Comparison of ENCODE assay signal across 31 mouse cellular contexts in genomic region chr1:157957506-157957905, GRCm38 (mm10).
"Had no signal": no experiment of that assay in that cellular context is flagged by ENCODE, and none has a peak within 500 bp of the region (broad histone marks: within the 10 kb centered on the region; RNA-seq: fewer than 3 reads in every experiment).

No protein-coding gene starts in this region.

- DNase-seq: left cerebral cortex, postnatal 4 days; liver; liver, embryonic 13.5 days; liver, postnatal 0 days; lung, adult 18-20 months; lung, adult 2 months; lung, embryonic 14.5 days; lung, postnatal 10 days; lung, postnatal 14 days; lung, postnatal 36 days; lung, postnatal 4 days; midbrain, embryonic 14.5 days had no signal

- H3K9ac ChIP-seq: limb, embryonic 13.5 days; limb, embryonic 15.5 days; liver, embryonic 12.5 days; liver, embryonic 13.5 days; liver, embryonic 14.5 days; liver, embryonic 15.5 days; liver, postnatal 0 days; lung, embryonic 14.5 days; lung, embryonic 15.5 days; midbrain, embryonic 12.5 days; midbrain, embryonic 13.5 days; midbrain, embryonic 15.5 days; neural tube, embryonic 12.5 days had no signal

- H3K36me3 ChIP-seq: limb, embryonic 13.5 days; limb, embryonic 15.5 days; liver, embryonic 12.5 days; liver, embryonic 13.5 days; liver, embryonic 15.5 days; lung, embryonic 15.5 days; midbrain, embryonic 10.5 days; midbrain, embryonic 12.5 days; midbrain, embryonic 13.5 days; midbrain, embryonic 15.5 days; neural tube, embryonic 12.5 days had no signal

- H3K4me1 ChIP-seq: limb, embryonic 13.5 days; limb, embryonic 15.5 days; liver, embryonic 12.5 days; liver, embryonic 13.5 days; liver, embryonic 15.5 days; lung, embryonic 15.5 days; megakaryocyte, embryonic 14.5 days; midbrain, embryonic 10.5 days; midbrain, embryonic 12.5 days; midbrain, embryonic 13.5 days; midbrain, embryonic 15.5 days; neural tube, embryonic 12.5 days had no signal

- H3K9me3 ChIP-seq: limb, embryonic 13.5 days; limb, embryonic 15.5 days; liver, embryonic 12.5 days; liver, embryonic 13.5 days; liver, embryonic 15.5 days; lung, embryonic 15.5 days; midbrain, embryonic 10.5 days; midbrain, embryonic 12.5 days; midbrain, embryonic 13.5 days; midbrain, embryonic 15.5 days; neural tube, embryonic 12.5 days had no signal

- H3K27ac ChIP-seq: left cerebral cortex, adult 2 months; limb, embryonic 13.5 days; limb, embryonic 15.5 days; liver, embryonic 12.5 days; liver, embryonic 13.5 days; liver, embryonic 14.5 days; liver, embryonic 15.5 days; lung, embryonic 15.5 days; macrophage; midbrain, embryonic 10.5 days; midbrain, embryonic 12.5 days; midbrain, embryonic 13.5 days; midbrain, embryonic 15.5 days; neural tube, embryonic 12.5 days had no signal

- H3K4me2 ChIP-seq: limb, embryonic 13.5 days; limb, embryonic 15.5 days; liver, embryonic 11.5 days; liver, embryonic 12.5 days; liver, embryonic 13.5 days; liver, embryonic 15.5 days; lung, embryonic 14.5 days; lung, embryonic 15.5 days; midbrain, embryonic 11.5 days; midbrain, embryonic 12.5 days; midbrain, embryonic 13.5 days; midbrain, embryonic 15.5 days; neural tube, embryonic 12.5 days had no signal

- ATAC-seq: liver, embryonic 12.5 days; liver, postnatal 0 days; lung, postnatal 0 days; midbrain, embryonic 13.5 days; midbrain, embryonic 15.5 days; midbrain, embryonic 16.5 days had no signal

- H3K4me3 ChIP-seq: left cerebral cortex, adult 2 months; limb, embryonic 13.5 days; limb, embryonic 15.5 days; liver, embryonic 12.5 days; liver, embryonic 13.5 days; liver, embryonic 15.5 days; lung, embryonic 15.5 days; megakaryocyte, embryonic 14.5 days; midbrain, embryonic 10.5 days; midbrain, embryonic 12.5 days; midbrain, embryonic 13.5 days; midbrain, embryonic 15.5 days; myocyte; neural tube, embryonic 12.5 days had no signal

- H3K27me3 ChIP-seq: limb, embryonic 13.5 days; limb, embryonic 15.5 days; liver, embryonic 12.5 days; liver, embryonic 13.5 days; liver, embryonic 15.5 days; lung, embryonic 15.5 days; megakaryocyte, embryonic 14.5 days; midbrain, embryonic 12.5 days; midbrain, embryonic 13.5 days; midbrain, embryonic 15.5 days; neural tube, embryonic 12.5 days had no signal
